Mouse (Mus musculus) Patski (cell line): ENCODE data around the gene Mcrs1. TPM values are rescaled to one million over a fixed set of nuclear protein-coding genes. Genes with fewer than 3 reads are reported as not detected.
"Not testable (repeated sequence)": the region's sequence is repeated elsewhere in the genome, so short reads cannot be mapped to it uniquely, and the experiment has no call there.

Experiments used
- ATAC-seq: fragments of 100-300 bp; one replicate; pipeline ENCODE4 v1.8.0; 2021
- CTCF ChIA-PET: fragments of 350-600 bp; sonication (Branson Sonifier 250); formaldehyde crosslinking; loops from one replicate; lab custom pipeline; 2022; ENCODE audit warnings: inconsistent platforms; lab: Charles Lee
- POLR2A ChIA-PET: fragments of 350-600 bp; sonication (Branson Sonifier 250); formaldehyde crosslinking; loops from one replicate; lab custom pipeline; 2022; ENCODE audit warnings: antibody characterized with exemption, inconsistent platforms; lab: Charles Lee
- DNase-seq: peaks from one replicate; pipeline ENCODE4 v3.0.0-alpha.2; 2011; ENCODE audit warnings: low read depth, low spot score
- H3K27me3 ChIP-seq: fragments of 371-371 bp; one replicate; pipeline ENCODE4 v1.5.1; 2021
- CTCF ChIP-seq: fragments of 100-300 bp; IDR thresholded peaks from one replicate; pipeline ENCODE4 v1.5.1; 2021
- in situ Hi-C: fragments of 300-500 bp; cut with MboI; formaldehyde crosslinking; loops from 3 replicates; pipeline ENCODE4 v1.11.1; 2018; ENCODE audit warnings: low pct_unique_long_range_greater_than_20kb, mixed read lengths
- polyA plus RNA-seq: library from polyadenylated mRNA; unstranded; gene quantifications from one replicate; pipeline ENCODE4 v1.2.3, GENCODE M21; 2021

Gene Mcrs1
- polyA plus RNA-seq, 1 experiment from 2014 or later, result 69.7 TPM

DNA sequence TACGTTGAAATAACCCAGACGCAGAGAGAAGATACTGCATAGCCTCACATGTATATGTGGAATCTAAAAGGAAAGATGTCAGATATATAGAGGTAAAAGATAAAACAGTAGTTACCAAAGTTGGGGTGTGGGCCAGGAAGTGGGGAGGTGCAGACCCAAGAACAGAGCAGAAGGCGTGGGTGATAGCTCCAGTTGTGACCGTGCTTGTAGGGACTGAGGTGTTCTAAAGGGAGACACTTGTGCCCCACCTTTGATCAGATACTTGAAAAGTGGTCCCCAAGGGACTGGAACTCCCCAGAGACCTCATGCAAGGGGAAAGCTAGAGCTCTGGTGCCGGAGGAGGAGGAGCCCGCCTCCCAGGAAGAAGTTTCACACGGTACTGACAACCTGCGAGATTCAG, 24.3 kb upstream of the Mcrs1 start:
- DNase-seq (no peak), ATAC-seq (no peak)
- TF ChIP-seq CTCF, result no peak
- in situ Hi-C loops, result no loop called here
- no peaks in the 10 kb centered on the region for H3K27me3 ChIP-seq
- POLR2A ChIA-PET, result no interaction called here
- CTCF ChIA-PET, result no interaction called here

DNA sequence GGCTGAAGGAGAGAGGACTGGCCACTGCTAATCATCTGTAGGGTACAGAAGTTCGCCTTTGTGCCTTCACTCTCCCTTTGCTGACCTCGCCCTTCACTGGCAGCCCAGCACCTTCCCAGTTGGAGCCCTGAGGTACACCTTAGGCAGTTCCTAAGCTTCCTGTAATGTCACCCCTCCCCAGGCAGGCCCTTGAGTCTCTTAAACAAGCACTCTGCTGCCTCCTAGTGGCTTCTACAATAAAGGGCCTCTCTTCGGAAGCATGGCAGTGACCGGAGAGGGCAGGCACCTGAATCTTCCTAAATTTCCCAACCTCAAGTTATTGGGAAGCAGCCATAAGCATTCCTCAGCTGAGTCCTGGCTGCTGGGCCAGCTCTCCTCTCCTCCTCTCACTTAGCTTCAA, 13.9 kb upstream of the Mcrs1 start:
- ATAC-seq (no peak), DNase-seq (no peak)
- POLR2A ChIA-PET, result interaction anchor here (1.2 kb wide), 1 partner anchor 25 kb away, joined by 3 read pairs; no protein-coding TSS in a partner anchor
- H3K27me3 ChIP-seq, result no peaks in the 10 kb centered on the region
- peak; percentile 95 for TF ChIP-seq CTCF
- in situ Hi-C loops, result no loop called here
- CTCF ChIA-PET, result interaction anchor here (1.4 to 2.3 kb wide), 5 partner anchors 12 to 216 kb away, joined by 4 to 10 read pairs (median 5); no protein-coding TSS in a partner anchor

DNA sequence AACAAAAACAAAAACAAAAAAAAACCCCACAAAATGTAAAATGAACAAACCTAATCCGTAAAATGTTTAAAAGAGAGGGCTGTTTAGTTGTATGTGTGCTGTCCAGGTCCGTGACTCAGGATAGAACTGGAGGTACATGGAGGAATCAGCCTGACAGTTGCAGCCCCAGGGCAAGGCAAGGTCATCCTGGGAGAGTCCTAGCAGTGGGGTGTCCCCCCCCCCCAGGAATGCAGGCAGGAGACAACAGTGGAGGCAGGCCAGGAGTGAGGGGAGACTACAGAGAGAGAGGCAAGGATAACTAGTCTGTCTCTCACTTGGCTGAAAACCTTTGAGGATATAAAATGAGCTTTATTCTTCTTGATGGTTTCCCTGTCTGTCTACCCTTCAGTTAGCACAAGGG, 12.6 kb upstream of the Mcrs1 start:
- in situ Hi-C loops, result no loop called here
- ATAC-seq (no peak), DNase-seq (no peak)
- ChIA-PET CTCF (interaction anchor here (1.0 to 2.3 kb wide), 4 partner anchors 8 to 23 kb away, joined by 3 to 10 read pairs (median 4); no protein-coding TSS in a partner anchor), POLR2A (interaction anchor here (1.1 kb wide), 1 partner anchor 51 kb away, joined by 3 read pairs; no protein-coding TSS in a partner anchor)
- no peaks in the 10 kb centered on the region for H3K27me3 ChIP-seq
- no peak for TF ChIP-seq CTCF

DNA sequence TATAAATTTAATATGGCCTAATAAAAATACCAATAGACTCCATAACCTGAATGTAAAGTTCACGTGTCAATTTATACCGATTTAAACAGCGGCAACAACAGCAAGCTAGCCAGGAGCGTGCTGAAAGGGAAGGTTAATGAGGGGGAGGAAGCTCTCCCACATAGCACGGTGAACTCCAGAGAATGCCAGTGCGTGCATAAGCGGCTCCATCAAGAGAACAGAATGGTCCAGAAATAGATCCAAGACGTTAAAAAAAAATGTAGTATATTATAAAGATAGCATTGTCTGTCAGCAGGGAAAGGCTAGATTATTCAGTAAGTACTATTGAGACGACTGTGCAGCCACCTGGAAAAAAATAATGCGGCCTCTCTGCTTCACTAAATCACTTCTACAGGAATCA, 10.9 kb upstream of the Mcrs1 start:
- CTCF ChIA-PET, result interaction anchor here (1.0 kb wide), 1 partner anchor 163 kb away, joined by 3 read pairs; no protein-coding TSS in a partner anchor
- TF ChIP-seq CTCF, result no peak
- POLR2A ChIA-PET, result no interaction called here
- ATAC-seq, result no peak
- in situ Hi-C loops, result no loop called here
- DNase-seq, result no peak
- H3K27me3 ChIP-seq, result no peaks in the 10 kb centered on the region

DNA sequence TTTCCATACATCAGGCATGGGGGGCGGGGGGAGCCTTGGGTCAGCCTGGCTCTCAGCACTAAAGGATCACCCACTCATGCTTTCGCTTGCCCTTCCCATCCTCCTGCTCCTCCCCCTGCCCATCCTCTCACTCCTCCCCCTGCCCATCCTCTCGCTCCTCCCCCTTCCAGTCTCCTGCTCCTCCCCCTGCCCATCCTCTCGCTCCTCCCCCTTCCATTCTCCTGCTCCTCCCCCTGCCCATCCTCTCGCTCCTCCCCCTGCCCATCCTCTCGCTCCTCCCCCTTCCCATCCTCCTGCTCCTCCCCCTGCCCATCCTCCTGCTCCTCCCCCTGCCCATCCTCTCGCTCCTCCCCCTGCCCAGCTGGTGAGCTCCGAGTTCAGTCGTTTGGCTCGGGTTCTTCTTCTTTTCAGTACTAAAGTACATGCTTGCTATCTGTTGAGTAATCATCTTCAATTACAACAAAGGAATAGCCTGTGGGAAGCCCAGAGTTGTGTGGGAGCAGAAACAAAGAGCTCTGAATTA, 8.0 kb upstream of the Mcrs1 start:
- CTCF ChIA-PET, result no interaction called here
- in situ Hi-C loops, result no loop called here
- DNase-seq, result peak; percentile 64
- no peak for TF ChIP-seq CTCF
- peak; percentile 42 for ATAC-seq
- no peaks in the 10 kb centered on the region for H3K27me3 ChIP-seq
- POLR2A ChIA-PET, result no interaction called here

DNA sequence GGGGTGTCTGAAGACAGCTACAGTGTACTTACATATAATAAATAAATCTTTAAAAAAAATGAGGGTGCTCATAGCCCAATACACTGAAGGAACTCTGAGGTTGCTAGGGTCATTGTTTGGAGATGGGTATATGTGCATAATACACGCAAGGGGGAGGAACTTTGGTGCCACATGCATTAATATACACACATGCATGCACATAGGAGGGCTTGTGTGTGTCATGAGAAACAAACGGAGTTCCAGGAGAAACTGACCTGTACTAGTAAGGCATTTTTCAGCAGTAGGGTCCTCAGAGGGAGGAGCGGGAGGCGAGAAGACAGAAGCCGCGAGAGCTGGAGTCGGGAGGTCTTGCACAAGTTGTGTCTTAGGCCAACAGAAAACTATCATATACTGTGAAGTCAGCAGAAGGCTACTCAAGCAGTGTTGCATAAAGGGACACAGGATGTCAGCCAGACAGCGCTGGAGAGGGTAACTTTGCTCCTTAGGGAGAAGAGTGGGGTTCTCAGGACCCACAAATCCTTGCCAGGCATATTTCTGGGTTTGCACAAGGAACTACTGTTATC, 7.5 kb upstream of the Mcrs1 start:
- no peaks in the 10 kb centered on the region for H3K27me3 ChIP-seq
- POLR2A ChIA-PET, result no interaction called here
- in situ Hi-C loops, result no loop called here
- peak; percentile 46 for ATAC-seq
- CTCF ChIA-PET, result no interaction called here
- no peak for TF ChIP-seq CTCF
- no peak for DNase-seq

DNA sequence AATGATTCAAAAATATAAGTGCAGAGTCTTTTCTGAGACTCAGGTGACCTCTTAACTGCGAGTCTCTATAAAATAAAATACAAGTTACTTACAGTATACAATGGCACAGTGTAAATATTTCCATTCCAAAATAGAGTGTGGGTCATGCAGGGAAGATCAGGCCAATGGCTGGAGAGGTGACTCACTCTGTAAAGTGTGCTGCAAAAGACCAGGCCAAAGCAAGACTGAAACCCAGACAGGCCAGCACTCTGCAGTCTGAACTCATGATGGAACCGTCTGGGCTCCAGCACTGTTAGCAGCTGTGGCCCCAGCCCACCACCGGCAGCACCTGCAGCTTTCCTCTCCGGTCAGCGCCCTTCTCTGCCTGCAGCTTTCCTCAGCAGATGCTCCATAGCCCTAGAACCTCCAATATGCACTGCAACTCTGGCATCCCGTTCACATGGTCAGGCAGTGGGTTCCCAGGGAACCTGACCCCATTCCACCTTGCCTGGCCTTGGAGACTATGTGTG, 3.5 kb upstream of the Mcrs1 start:
- ATAC-seq, result no peak
- no peak for DNase-seq
- ChIA-PET CTCF (interaction anchor here (1.0 kb wide), 1 partner anchor 167 kb away, joined by 3 read pairs; no protein-coding TSS in a partner anchor), POLR2A (interaction anchor here (0.6 kb wide), 1 partner anchor 106 kb away, joined by 3 read pairs; no protein-coding TSS in a partner anchor)
- no peaks in the 10 kb centered on the region for H3K27me3 ChIP-seq
- TF ChIP-seq CTCF, result no peak
- in situ Hi-C loops, result no loop called here

DNA sequence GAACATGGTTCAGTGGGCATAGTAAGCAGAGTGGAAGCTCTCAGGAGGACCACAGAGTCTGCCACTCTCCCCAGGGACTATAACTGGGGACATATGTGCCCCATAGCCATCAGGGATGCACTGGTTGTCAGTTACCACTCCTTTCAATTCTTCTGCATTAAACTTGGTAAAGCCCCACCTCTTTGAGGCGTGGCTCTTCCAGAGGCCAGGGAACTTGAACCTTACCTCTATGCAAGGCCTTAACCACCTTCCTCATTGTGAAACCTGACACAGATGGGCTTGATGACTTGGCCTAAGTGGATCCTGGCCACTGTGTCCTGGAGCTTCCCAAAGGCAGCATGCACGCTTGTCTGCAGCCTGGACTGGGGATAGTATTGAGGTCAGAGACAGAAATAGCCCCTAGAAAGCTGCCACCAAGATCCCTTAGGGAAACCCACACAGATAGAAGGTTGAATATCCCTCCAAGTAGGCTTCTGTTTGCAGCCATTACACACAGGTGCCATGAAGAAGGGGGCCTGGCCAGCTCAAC, 2.8 kb upstream of the Mcrs1 start:
- no peak for TF ChIP-seq CTCF
- ATAC-seq (no peak), DNase-seq (no peak)
- in situ Hi-C loops, result no loop called here
- no peaks in the 10 kb centered on the region for H3K27me3 ChIP-seq
- POLR2A ChIA-PET, result no interaction called here
- CTCF ChIA-PET, result interaction anchor here (1.0 to 2.3 kb wide), 2 partner anchors 11 to 166 kb away, joined by 3 to 10 read pairs; no protein-coding TSS in a partner anchor

DNA sequence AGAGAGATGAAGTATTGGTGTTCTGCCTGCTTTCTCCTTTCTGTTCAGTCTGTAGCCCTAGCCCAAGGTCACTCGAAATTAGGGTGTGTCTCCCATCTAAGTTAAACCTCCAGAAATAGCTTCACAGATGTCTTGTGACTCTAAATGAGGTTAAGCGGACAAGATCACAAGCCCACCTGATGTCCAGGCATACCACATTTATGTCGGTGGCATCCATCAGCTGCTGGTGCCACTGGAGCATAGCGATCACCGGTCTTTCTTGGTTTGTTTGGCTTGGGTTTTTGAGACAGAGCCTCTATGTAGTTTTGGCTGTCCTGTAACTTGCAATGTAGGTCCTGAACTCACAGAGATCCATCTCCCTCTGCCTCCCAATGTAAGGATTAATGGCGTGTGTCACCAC, 2.0 kb upstream of the Mcrs1 start:
- H3K27me3 ChIP-seq, result no peaks in the 10 kb centered on the region
- DNase-seq (no peak), ATAC-seq (no peak)
- TF ChIP-seq CTCF, result no peak
- CTCF ChIA-PET, result interaction anchor here (2.3 kb wide), 1 partner anchor 12 kb away, joined by 10 read pairs; no protein-coding TSS in a partner anchor
- POLR2A ChIA-PET, result no interaction called here
- in situ Hi-C loops, result no loop called here

DNA sequence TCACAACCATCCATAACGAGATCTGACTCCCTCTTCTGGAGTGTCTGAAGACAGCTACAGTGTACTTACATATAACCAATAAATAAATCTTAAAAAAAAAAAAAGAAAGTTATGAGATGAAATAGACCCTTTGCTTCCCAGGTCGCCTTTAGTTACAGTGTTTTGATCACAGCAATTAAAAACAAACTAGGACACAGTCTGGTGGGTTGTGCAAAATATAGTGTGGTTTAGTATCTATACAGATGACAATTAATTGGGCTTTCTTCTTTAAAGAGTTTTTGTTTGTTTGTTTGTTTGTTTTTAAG, 1.4 kb upstream of the Mcrs1 start:
- ChIA-PET CTCF (interaction anchor here (2.3 kb wide), 1 partner anchor 12 kb away, joined by 10 read pairs; no protein-coding TSS in a partner anchor), POLR2A (interaction anchor here (0.6 to 1.0 kb wide), 2 partner anchors 38 to 253 kb away, joined by 3 to 4 read pairs; no protein-coding TSS in a partner anchor)
- H3K27me3 ChIP-seq, in situ Hi-C loops, ATAC-seq, DNase-seq: not testable (repeated sequence)
